Mouse (Mus musculus) heart, adult 8-10 months (tissue): ENCODE data around the gene Dand5. TPM values are rescaled to one million over a fixed set of nuclear protein-coding genes. Genes with fewer than 3 reads are reported as not detected.
"Not testable (repeated sequence)": the region's sequence is repeated elsewhere in the genome, so short reads cannot be mapped to it uniquely, and the experiment has no call there.

ENCODE experiments used
- DNase-seq: peaks from one replicate; pipeline ENCODE4 v3.0.0; 2022; ENCODE audit warnings: low spot score
- total RNA-seq, 4 experiments: library from RNA; stranded (reverse); gene quantifications; 2 replicates each; pipeline ENCODE4 v1.2.4; 2022

Dand5 gene
- total RNA-seq, 4 experiments from 2014 or later: 10.3 to 13.2 (median 12.0) TPM

DNA sequence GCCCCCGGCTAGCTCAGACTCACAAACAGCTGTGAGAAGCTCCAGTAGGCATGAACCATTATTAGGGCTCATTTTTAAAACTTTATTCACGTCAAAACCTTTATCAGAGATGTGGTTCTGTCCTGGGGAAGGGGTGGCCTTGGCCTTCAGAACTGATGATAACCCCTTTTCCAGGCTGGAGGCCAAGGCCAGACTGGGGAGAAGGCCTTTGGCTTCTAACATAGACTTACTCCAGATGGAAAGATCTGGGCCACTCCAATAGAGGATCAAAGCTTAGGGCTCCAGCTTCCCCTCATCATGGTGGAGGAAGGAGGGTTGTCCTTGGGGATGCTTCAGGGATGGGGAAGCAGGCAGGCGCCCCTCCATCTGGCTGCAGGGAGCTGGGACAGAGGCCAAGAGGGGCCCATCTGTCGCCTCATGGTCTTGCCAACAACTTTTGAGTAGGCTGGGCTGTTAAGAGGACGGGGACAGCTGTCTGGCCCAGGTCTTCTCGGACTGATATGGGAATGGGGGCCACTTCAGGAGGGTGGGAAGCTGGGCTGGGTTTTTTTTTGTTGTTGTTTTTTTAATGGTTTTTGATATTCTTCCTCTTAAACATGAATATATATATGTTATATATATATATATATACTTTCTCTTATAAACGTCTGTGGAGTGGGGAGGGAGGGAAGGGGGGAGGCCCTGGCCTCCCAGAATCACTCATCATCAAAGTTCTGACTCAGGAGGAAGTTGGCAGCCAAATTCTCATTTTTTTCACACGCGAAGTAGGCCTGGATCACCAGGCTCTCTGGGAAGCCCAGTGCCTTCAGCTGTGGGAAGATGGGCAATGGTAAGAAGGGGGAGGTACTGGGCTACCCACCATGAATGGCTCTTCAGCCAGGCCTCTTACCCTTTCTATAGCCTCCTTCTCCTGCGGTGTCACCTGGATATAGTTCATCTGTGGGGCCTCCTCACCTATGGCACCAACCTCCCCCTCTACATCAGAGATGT is 12.5 kb upstream of the Dand5 start:
- no peak for DNase-seq

DNA sequence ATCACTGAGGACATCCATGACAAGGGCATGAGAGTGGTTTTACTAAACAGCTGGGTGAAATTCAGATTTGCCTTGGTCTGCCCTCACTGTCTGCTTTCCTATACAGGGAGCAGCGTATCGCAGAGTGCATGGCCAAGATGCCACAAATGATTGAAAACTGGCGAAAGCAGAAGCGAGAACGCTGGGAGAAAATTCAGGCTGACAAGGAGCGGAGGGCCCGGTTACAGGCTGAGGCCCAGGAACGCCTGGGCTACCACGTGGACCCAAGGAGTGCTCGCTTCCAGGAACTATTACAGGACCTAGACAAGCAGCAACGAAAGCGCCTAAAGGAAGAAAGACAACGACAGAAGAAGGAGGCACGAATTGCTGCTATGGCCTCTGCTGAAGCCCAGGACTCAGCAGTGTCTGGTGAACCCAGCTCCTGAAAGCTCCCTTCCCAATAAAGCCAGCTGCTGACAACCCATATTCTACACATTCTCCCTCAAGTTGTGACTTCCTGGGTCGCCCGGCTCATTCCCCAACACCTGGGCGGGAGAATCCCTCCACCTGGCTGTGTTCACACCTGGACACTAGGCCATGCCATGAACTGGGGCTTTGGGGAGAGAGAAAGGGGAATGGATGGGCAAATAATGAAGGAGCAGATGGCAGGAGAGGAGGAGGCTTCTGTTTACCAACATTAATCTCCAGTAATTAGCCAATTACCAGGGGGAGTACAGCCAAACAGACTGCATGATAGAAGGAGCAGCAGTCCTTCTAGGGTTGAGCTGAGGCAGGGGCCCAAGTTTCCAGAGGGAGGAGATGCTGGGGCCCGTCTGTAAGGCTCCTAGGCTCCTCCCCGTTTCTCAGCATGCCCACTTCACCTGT is 11.6 kb upstream of the Dand5 start:
- no peak for DNase-seq

DNA sequence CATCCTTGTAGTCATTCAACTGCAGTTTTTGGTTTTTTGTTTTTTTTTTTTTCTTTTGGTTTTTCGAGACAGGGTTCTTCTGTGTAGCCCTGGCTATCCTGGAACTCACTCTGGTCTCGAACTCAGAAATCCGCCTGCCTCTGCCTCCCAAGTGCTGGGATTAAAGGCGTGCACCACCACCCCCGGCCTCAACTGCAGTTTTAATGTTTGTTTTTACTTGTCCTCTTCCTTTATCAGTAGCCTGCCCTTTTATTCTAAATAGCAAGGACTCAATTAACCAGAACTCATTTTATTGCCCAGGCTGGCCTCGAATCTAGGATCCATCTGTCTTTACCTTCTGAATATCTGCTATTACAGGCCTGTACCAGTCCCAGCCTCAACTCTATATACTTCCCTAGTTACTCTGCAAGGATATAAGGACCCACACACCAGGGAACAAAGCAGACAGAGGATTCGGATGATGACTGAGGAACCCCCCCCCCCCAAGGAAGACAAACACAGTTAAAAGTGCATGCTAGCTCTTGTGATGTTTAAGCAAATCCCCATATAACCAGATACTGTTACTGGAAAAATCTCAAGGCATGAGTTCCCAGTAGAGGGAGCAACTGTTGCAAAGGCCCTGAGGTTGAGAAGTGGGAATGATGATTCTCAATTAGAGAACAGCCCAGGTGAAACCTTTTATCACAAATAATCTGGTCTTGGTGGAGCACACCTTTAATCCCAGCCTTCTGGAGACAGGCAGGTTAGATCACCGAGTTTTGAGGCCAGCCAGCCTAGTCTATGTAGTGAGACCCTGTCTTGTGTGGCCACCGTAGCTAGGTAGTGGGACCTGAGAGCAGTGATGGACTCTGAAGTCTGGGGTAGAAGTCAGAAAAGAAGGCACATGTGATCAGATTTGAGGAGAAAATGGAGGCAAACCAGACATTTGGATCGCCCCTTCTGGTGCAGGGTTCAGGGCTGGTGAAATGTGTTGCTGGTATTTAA is 10.4 kb upstream of the Dand5 start:
- no peak for DNase-seq

DNA sequence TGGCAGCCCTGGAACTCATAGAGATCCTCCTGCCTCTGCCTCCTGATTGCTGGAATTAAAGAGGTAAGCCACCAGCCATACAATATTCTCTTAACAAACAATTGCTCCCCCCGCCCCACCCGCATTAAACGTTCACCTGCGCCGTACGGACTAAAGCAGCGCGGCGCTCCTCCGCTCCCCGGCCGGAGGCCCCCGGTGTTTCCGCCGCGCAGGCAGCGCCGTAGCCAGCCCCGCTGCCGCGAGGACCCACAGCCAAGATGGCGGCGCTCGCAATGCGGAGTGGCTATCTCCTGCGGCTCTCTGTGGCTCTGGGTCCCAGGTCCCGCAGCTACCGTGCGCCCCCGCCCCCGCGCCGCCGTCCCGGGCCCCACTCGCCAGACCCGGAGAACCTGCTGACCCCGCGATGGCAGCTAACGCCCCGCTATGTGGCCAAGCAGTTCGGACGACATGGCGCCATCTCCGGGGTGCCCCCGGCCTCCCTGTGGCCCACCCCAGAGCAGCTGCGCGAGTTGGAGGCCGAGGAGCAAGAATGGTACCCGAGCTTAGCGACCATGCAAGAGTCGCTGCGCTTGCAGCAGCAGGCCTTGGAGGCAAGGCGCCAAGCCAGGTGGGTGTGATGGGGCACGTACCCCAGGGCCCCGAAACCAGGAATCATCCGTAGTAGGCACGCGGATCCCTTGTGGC is 9.6 kb upstream of the Dand5 start:
- DNase-seq: peak; percentile 68

DNA sequence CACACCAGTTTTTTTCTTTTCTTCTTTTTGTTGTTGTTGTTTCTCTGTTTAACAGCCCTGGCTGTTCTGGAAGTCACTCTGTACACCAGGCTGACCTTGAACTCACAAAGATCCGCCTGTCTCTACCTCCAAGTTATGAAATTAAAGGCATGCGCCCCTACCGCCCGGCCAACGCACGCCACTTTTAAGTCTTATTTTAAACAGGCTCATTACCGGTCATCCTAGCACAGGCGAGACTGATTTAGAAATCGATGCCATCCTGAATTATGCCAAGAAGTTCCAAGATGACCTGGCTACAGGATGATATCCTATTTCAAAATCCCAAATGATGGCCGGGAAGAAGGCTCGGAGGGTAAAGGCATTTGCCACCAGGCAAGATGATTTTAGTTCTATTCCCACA is 8.9 kb upstream of the Dand5 start, which contains the start of gene Gadd45gip1:
Gene Gadd45gip1 (plus strand): TSS at position 33 of the 400 bp plus-strand sequence.
- no peak for DNase-seq

DNA sequence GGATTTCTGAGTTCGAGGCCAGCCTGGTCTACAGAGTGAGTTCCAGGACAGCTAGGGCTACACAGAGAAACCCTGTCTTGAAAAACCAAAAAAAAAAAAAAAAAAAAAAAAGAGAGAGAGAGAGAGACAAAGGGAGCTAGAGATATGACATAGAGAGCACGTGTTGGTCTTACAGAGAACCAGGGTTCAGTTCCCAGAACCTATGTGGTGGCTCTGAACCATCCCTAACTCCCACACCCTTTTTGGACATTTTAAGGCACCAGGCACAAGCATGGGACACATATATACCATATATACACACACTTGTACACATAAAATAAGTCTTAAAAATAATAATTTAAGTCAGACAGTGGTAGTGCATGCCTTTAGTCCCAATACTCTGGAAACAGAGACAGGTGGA is 3.9 kb upstream of the Dand5 start:
- DNase-seq: not testable (repeated sequence)

DNA sequence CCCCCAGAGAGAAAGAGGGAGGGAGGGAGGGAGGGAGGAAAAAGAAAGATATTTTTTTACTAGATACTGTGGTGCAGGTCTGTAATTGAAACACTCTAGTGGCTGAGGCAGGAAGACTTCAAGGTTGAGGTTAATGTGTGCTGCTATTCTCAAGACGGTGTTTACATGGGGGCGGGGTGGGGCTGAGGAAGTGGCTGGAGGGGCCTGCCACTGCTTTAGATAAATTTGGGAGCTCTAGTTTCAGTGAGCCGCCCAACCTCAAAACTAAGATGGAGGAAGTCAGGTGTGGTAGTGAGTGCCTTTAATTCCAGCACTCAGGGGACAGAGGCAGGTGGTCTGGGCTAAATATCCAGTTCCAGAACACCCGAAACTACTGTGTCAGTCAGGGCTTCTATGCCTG is 3.0 kb upstream of the Dand5 start:
- no peak for DNase-seq

DNA sequence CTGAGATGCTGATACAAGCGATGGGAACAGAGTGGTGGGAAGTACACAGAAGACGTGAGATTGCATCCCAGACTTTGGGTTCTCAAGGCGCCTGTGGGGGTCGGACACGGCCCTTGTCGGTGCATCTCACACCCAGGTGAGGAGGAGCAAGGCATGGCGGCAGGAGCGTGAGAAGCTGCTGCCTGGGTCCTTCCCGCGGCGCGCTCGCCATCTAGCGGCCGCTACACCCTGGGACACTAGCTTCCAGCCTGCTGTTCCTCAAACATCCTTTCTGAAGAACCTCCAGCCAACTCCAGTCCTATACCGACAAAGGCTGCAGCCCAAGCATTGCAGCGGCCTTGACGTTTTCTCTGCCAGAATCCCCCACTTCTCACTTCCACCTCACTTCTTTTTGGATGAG is 1.0 kb upstream of the Dand5 start:
- no peak for DNase-seq

DNA sequence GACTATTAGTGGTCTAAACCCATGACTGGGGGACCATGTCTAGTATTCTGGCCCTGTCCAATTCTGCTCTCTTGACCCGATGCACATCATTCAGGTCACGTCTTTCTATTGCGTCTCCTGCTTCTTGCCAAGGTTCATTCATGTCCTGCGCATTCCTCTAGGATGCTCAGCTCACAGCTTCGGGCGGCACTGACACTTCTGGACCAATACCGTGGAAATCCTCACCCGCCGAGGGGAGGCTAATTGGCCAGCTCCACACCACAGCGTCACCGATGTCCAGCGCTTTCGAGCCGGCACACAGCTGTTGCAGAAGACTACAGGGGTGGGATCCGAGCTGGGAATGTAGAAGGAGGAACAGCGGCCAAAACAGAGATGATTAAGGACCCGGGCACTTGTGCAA is 6.5 kb downstream of the Dand5 start:
- DNase-seq: no peak

DNA sequence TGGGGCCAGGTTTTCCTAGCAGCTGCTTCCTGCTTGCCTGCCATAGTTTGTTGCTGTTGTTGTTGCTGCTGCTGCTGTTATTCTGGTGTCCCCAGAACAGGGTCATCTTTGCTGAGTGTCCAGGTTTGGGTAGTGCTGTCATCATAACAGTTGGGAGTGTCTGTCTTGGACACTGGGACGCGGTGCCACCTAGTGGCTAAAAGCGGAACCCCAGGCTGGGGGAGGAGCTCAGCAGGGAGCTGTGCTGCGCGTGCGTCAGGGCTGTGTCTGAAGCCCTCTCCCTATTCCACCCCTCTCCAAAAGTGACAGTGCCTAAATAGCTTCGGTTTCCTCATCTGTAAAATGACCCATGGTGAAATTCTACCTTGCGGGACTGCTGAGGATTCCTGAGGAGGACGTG is 7.1 kb downstream of the Dand5 start:
- DNase-seq: peak; percentile 97

DNA sequence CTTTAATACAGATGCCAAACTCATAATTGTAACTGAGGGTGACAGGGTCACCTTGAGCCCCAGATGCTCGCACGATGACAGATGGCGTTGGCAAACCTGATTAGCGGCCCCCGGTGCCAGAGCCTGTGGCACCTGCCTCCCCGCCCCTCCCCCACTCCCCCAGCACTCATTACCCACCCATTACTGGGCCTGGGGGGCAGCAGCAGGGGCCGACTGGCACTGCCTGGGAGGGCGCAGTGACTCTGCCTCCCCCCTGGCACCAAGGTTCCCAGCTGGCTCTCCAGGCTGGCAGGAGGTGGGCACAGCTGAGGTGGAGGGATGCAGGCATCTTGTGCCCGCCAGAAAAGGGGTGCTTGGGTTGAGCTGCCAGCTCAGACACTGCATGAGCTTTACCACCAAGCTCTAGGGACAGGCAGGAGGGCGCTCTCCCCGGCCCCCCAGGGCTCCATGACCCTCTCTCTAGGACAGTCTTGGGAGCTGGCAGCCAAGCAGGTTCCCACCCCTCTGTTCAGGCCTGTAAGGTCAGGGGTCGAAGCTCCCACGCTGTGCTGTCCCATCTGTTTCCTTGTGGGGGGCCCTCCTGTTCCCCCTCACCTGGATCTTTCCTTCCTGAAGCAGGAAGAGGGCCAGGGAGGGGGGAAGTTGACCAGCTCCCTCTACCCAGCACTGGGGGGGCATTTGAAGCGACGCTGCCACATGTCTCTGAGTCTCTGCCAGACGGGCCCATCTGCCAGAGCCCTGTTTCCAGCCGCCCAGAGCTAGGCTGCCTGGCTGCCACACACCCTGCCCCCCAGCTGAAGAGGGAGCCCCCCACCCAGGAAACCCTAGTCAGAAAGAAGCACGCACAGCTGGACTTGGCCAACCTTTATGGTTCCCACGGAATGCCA is 7.8 kb downstream of the Dand5 start:
- DNase-seq: no peak

DNA sequence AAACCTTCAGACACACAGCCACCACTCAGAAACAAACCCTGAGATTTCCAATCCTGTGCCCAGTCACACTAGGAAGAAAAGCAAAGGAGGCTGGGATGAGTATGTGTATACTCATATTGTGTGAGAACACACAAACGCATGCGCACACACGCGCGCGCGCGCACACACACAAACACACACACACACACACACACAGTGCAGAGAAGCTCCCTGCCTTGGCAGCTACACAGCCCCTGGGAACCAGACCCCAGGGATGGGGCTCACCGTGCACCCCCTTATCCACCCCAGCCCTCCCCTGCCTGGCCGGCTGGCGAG is 8.4 kb downstream of the Dand5 start:
- no peak for DNase-seq

DNA sequence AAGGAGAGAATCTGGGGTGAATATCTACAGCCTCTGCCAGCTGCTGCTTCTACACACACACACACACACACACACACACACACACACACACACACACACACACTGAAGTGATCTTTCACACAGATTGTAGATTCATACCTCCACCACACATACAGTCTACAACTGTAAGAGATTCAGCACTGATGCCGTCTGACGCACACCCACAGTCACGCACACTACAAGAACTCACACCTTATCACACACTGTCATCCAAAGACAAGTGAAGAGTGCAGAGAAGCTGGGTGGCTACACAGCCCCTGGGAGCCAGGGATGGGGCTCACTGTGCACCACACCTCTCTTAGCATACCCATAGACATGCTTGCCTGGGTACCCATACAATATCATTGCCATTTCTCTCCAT is 8.8 kb downstream of the Dand5 start:
- DNase-seq: no peak

DNA sequence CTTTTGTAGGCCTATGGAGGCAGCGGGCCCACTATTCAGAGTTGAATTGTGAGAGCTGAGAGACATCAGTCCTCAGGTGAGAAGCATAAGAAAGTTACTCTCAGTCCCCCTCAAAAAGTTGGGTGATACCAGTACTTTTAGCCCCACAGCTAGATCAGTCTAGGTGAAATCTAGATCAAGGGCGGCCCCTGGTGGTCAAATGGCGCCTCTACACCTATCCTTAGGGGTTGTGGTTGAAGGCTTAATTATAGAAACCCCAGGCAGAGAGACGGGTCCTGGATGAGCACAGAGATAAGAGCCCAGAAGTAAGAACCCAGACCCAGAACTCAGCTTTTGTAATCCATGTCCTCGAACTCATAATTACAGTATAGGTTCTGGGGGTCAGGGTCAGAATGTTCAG is 9.6 kb downstream of the Dand5 start:
- DNase-seq: peak; percentile 88

DNA sequence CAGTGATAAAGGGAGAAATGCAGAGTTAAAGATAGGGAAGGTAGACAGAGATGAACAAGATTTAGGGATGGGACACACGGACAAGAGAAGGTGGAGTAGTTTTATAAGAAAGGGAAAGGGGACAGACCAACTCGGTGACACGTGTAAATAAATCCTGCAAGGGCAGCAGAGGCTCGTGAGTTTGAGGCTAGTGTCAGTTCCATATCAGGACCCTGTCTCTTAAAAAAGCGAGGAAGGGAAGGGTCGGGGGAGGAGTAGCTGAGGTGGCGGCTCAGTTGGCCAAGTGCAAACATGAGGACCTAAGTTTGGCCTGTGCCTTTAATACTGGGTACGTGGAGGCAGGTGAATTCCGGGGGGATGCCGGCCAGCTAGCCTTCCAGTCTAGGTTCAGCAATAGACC is 11.3 kb downstream of the Dand5 start:
- DNase-seq: no peak

DNA sequence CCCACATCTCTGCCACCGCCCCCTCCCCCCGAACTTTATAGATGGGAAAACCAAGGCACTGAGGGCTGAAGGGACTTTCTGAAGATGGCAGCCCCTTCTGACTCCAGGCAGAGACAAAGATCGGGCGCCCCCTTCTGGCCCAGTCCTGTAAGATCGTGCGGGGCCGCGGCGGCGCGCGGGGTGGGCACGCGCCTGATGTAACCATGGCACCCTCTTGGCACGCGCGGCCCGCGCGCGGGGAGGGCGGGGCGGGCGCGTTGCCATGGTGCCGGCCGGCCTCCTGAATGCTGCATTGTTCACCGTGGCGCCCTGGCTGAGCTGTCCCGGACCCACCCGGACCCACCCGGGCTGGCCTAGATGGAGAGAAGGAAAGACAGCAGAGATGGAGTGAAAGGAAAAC is 11.7 kb downstream of the Dand5 start:
- peak; percentile 90 for DNase-seq

DNA sequence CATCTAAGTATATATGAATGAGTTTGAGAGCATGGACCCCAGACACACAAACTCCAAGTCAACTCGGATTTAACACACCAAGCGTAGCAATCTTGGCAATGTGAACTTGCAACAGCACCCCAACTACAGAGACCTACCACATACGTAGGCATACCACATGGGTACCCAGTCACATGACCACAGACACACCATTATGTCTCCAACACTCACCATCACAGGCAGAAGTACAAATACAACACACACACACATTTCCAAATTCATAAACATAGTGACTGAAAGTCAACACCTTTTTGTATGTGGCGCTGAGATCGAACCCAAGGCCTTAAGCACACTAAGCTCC is 12.7 kb downstream of the Dand5 start:
- no peak for DNase-seq

DNA sequence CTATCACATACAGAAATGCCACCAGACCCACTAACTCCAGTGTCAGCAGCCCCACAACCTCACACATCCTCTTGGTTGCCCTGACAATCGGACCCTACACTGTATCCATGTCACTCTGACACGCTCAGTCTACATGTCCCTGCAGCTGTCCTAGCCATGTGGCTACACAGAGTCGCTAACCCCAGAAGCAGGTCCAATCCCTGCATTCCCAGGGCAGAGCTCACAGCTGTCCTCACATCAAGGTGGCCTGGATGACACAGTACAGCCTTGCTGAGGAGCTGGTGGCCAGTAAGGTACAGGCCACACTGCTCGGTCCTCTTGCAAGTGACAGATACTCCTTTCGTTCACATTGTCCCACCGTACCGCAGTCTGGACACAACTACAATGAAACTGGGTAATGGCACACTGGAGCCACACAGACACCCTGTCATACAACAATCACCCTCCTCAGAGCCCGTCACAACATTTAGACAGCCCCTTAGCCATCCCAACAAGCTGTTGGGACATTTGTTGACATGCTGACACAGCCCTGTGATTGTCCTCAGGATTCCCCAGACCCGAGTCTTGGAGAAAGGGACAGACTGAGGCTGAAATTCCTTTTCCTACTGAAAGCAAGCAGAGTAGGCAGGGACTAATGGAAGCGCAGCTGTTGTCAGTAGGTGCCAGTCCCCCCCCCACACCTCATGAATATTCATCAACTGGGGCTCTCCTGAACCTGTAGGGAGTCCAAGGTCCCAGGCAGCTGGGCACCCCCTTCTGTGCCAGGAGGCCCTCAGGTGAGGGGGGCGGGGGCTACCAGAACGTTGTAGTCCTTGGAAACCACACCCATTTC is 13.3 kb downstream of the Dand5 start:
- DNase-seq: no peak

DNA sequence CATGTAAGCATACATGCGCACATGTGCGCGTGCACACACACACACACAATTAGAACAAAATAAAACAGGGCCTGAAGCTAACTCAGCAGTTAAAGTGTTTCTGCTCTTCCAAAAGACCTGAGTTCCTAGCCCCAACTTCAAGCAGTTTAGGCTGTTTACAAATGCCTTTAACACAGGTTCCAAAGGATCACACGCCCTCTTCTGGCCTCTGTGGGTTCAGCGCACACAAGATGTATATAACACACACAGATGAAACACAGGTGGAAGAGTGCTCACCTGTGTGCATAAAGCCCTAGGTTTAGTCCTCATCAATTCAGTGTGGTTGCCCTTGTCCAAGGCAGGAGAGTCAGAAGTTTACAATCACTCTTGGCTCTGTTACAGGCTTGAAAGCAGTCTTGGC is 16.6 kb downstream of the Dand5 start:
- DNase-seq: no peak
